Mouse (Mus musculus): ENCODE measurements around the gene Ccdc62.
A peak's percentile ranks its signal among the peaks of the same experiment; 100 is the strongest.

The Ccdc62 gene

DNA sequence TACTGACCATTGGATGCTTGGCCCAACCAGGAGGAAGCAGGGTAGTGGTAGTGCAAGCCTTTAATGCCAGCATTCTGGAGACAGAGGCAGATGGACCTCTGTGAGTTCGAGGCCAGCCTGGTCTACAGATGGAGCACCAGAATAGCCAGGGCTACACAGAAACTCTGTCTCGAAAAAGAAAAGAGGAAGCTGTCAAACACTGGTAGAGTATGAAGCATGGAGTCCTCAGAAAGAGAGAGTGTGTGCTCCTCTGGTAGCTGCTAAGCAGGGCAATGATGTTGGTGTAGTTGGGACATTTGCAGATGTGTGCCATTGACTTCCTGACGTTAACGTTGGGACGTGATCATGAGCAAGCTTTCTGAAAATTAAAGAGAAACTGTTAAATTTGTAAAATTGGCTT lies 8.0 kb downstream of the Ccdc62 start:
- DNase-seq = no peak

DNA sequence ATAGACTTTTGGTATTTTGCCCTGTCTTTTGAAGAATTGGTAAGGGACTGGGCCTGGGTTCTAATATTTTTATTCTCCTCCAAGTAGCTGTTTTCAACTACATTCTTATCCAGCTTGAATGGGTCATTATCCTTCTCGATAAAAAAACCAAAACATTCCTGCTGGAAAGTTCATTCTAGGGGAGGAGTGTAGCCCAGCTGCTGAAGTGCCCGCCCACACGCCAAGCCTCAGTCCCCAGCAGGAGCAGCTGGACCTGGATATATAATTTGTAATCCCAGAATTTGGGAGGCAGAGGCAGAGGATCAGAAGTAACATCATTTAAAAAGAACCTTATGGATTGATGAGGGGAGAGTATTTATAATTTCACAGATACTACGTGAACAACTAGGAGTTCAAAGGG lies 16.1 kb downstream of the Ccdc62 start:
- no peak for DNase-seq

DNA sequence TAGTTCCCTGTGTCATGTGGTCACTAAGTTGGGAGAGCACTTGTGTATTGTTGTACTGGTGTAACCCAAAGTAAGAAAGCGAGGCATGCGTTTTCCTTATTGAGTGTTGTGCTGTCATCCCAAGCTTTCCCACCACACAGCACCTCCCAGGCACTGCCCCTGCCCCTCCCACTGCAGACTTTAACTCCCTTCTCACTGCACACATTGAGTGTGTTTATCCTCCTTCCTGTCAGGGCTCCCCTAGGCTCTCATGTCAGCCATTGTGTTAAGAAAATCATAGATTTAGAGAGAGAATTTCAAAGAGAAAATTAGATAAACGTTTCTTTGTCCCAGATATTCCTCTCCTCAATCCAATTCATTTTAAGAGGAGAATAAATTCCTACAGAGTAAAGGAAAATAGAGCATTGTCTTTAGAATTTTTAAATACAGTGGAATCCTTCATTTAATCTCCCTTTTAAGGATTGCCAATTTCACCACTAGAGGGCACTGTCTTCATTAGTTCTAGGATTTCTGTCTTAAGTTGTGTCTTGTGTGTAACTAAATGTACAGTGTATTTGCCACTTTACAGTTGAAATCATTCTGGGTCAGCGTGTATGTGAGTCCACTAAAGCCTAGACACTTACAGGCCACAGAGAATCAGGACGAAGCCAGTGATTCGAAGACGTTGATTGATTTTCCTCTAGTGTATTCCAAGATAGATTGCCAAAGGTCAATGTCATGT lies 16.7 kb downstream of the Ccdc62 start:
- DNase-seq = peak; percentile 16 to 28

- DNase-seq = peak in 1 of 2 experiments; percentile 31
Observed at GRCm38 (mm10) chr5:123952365-123953045, 22.0 kb downstream of the Ccdc62 start.

DNA sequence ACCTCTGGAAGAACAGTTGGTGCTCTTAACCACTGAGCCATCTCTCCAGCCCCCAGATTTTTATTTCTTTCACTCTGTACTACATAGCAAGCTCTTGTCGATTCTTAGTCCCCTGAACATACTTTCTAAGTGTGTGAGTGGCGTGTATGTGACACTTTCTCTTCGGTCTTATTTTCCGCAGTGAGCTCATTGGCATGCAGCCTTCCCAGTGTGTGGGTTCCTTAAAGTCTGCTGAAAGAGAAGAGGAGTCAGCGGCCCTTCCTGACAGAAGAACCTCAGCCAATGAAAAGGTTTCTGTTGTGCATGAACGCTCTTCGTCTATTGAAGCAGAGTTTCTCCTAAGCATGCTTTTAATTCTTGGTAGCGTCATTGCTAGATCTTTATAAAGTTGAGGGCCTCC lies 26.7 kb downstream of the Ccdc62 start:
- no peak for DNase-seq

DNA sequence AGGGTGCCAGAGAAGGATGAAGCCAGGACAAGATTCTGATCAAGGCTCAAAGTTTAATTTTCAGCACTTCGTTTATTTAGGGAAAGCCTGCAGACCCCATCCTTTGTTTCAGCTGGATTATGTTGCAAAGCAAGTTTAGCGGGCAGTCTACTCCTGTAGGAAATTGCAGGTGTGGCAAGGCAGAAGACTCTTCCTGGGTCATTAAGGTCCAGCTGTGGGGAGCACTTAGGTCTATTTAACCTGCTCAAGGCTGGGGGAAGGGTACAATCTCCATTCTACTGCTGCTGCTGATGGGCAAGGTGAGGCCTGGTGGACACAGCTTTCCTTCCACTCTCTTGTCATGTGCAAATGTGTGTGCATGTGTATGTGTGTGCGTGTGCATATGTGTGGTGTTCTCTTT lies 28.5 kb downstream of the Ccdc62 start:
- DNase-seq = no peak

DNA sequence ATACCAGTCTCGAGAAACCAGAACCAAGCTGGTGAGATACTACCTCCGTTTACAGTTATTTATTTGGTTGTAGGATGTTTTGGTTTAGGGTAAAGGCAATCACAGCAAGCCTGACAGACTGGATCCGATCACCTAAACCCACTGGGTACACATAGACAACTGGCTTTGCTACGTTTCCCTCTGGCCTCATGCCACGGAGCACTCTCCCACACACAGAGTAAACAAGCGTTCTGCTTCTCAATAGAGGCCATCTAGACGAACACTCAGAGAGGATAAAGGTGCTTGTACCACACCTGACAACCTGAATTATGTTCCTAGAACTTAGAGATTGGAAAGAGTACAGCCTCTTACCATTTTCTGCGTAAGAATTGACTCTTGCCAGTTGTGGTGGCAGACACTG lies 29.6 kb downstream of the Ccdc62 start:
- DNase-seq = no peak

DNA sequence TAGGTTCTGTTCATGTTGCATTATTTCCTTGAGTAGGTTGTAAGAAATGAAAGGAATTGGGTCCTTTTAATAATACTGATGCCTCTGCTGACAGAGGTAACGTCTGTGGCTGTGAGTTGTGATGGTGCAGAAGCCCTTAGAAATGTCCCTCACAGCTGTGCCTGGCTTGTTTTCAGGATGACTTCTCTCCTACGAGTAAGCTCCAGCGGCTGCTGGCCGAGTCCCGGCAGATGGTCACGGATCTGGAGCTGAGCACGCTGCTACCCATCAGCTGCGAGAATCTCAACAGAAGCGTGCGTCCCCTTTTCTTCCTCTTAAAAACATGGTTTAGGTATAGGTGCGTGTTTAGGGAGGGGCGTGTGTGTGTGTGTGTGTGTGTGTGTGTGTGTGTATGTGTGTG lies 30.6 kb downstream of the Ccdc62 start:
- no peak for DNase-seq

- no peak for DNase-seq
Observed at GRCm38 (mm10) chr5:123964208-123964607, 33.7 kb downstream of the Ccdc62 start.

GRCm38 (mm10) chr5:123966759-123967158 lies 36.3 kb downstream of the Ccdc62 start:
- DNase-seq = no peak

DNA sequence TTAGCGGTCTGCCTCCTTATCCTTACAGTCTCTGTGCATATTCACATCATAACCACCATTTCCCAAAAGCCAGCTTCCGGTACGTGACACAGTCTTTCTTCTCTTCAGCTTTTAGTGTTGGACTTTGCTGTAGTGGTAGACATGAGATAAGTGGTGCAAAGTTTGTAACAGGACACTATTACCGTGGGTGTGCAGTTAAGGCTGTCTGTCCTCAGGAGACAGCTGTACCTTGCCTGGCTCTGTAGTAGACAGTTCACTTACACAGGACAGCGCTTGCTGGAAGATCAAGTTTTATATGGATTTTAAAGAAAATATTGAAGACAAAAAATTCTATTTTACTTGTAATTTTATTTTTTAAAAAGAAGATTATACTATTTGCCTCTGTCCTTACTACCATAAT lies 38.0 kb downstream of the Ccdc62 start:
- no peak for DNase-seq

DNA sequence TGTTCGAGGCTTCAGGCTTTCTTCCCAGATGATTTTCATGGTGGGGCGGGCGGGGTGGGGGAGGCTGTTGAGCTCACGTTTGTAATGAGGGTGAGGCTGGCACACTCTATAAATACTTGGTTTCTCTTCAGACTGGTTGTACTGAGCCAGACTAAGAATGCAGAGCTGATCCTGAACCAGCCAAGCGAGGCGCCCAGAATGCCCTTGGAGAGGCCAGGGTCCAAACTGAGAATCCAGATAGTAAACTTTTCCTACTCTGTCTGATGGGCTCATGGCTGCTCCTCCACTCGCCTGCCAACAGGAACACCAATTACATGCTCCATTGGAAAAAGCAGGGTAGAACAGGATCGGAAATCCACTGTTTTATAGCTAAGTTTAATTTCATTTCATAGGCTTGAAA lies 38.7 kb downstream of the Ccdc62 start:
- no peak for DNase-seq

DNA sequence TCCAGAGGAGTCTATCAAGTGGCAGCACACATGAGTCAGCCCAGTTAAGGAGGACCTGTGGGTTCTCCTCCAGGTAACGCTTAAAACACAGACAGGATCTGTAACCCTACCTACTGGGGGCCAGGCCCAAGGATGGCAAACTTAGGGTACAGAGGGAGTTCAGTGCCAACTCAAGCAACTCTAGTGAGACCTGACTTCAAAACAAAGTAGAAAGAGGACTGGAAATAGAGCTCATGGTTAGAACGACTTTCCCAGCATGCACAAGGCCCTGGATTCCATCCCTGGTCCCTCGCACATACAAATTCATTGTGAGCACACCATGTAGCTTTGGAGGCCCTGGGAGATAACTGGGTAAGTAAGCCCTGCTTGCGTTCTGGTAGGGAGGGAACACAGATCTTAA lies 40.1 kb downstream of the Ccdc62 start:
- DNase-seq = no peak

- DNase-seq = no peak
Observed at GRCm38 (mm10) chr5:123972453-123972852, 42.0 kb downstream of the Ccdc62 start.

DNA sequence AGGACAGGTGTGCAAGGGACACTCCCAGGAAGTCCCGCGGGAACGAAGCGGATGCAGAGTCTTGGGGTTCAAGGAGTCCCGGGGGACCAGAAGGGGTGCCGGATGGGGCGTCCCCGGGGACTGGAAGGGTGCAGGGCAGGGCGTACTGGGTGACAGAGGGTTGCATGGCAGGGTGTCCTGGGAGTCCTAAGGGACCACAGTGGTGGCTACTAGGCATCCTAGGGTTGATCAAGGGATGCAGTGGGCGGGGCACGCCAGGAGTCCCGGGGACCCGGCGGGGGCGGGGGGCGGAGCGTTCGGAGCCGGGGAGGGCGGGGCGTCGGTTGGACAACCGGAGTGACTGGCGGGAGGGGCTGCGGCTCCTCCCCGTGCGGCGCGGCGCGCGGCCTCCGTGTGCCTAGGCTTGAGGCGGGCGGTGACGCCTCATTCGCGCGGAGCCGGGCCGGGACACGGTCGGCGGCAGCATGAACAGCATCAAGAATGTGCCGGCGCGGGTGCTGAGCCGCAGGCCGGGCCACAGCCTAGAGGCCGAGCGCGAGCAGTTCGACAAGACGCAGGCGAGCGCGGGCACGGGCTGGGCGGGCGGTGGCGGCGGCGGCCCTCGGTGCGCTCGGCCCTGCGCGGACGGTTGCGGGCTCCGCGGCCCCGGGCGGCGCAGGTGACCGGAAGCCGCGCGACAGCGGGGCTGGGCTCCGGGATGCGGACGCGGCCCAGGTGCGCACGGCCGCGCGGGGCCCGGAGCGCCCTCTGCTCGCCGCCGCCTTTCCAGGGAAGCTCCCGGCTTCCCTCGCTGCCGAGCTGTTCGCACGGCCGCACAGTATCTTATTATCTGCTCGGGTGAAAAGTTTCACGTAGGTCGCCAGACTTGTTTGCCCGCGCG lies 43.1 kb downstream of the Ccdc62 start, which contains the start of gene Hip1r:
Gene Hip1r (plus strand): TSS at position 330 of the 880 bp plus-strand sequence.
- DNase-seq = peak; percentile 83 to 93

GRCm38 (mm10) chr5:123974179-123974485 lies 43.7 kb downstream of the Ccdc62 start:
- no peak for DNase-seq

GRCm38 (mm10) chr5:123974616-123975111 lies 44.2 kb downstream of the Ccdc62 start:
- peak; percentile 41 to 56 for DNase-seq

- DNase-seq = no peak
Observed at GRCm38 (mm10) chr5:123975668-123976180, 45.2 kb downstream of the Ccdc62 start.

DNA sequence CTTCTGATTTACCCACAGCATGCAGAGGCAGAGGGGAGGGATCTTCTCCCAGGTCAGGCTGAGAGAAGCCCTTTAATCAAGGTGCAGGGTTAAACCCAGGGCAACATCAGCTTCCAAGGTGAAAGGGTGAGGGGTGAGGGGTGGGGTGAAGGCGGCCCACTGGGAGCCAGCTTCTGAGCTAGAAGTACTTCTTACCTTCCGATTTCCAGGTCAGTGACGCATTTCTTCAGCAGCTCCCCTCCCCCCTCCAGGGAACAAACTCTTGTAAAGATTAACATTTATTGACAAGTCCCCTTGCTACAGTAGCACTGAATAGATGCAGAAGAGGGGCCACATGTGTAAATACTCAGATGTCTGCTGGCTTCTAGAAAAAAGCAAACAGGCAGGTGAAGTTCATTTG lies 46.8 kb downstream of the Ccdc62 start:
- DNase-seq = no peak

DNA sequence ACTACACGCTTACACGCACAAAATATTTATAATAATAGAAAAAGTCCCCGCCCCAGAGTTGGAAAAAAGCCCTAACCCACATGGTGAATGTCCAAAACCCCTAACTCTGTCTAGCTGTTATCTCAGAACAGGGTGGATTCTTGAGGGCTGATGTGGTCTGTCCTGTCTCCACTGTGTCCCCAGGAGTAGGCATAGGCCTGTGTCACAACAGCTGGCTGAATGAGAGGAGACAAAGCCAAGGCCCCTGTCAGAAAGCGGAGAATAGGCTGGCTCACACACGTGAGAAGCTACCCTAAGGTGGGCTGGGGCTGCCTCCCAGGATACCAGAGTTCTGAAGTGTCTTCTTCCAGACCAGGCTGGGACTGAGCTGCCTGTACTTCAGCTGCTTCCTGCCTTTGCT lies 47.7 kb downstream of the Ccdc62 start:
- no peak for DNase-seq

GRCm38 (mm10) chr5:123979221-123979979 lies 48.9 kb downstream of the Ccdc62 start:
- peak in 1 of 2 experiments; percentile 36 for DNase-seq

DNA sequence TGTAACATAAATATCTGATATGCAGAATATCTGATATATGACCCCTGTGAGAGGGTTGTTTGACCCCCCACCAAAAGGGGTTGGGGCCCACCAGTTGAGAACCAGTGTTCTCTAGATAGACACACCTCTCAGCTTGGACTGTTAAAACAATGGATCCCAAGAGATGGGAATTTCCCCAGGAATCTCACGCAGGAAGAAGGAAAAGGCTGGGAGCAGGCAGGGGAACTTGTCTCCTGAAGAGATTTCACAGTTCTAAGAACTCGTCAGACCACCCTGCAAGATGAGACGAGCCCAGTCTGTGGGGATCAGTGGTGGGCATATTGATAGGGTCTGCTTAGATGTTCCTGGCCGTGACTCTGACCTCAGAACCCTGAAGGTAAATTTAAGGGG lies 49.5 kb downstream of the Ccdc62 start:
- DNase-seq = no peak
